Mouse (Mus musculus) megakaryocyte, embryonic 14.5 days (primary cell): Measurements from ENCODE around the gene Pax7. TPM values are rescaled to one million over a fixed set of nuclear protein-coding genes. Genes with fewer than 3 reads are reported as not detected.

Source experiments
- H3K27me3 ChIP-seq: replicated peaks from 2 replicates; pipeline ENCODE3; 2012; ENCODE audit warnings: inconsistent platforms
- H3K36me3 ChIP-seq: replicated peaks from 2 replicates; pipeline ENCODE3; 2012; ENCODE audit warnings: low read length, inconsistent platforms, mixed read lengths
- H3K4me1 ChIP-seq: 2 replicates; pipeline ENCODE4 v1.6.1; 2012; ENCODE audit warnings: inconsistent platforms
- H3K4me3 ChIP-seq: replicated peaks from 2 replicates; pipeline ENCODE3; 2012; ENCODE audit warnings: moderate library complexity, mild to moderate bottlenecking, inconsistent platforms
- H3K9me3 ChIP-seq: 2 replicates; pipeline ENCODE4 v1.6.1; 2012; ENCODE audit warnings: inconsistent platforms
- FLI1 ChIP-seq: IDR thresholded peaks from 2 replicates; pipeline ENCODE4 v1.6.1; 2012; ENCODE audit warnings: low read length, inconsistent platforms, mixed read lengths
- GATA1 ChIP-seq: IDR thresholded peaks from 3 replicates; pipeline ENCODE4 v1.6.1; 2012; ENCODE audit warnings: mixed read lengths, low read length, inconsistent platforms, borderline replicate concordance
- polyA plus RNA-seq: library from polyadenylated mRNA; stranded (reverse); fragments of >175 nt; gene quantifications from 2 replicates; pipeline ENCODE4 v1.2.3, GENCODE M21; 2012; ENCODE audit warnings: low replicate concordance; ENCODE audit not compliant: insufficient read depth

The Pax7 gene
- polyA plus RNA-seq, 1 experiment, result not detected

DNA sequence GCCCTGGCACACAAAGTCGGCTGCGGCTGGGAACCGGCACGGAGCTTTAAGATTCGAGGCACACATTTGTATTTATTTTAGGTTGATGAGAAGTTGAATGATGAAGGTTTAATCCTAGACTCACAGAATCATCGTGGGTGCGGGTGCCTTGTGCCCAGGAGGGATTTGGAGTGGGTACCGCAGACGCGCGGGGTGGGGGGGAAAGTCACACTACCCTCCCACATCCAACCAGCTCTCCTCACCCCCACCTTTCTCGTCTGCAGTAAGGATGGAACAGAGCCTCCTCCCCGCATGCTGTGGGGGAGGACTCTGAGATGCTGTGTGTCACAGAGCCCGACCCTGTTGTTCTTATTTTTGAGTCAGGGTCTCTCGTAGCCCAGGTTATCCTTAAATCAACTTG, 18.1 kb upstream of the Pax7 start:
- no peak for TF ChIP-seq GATA1
- TF ChIP-seq FLI1, result no peak
- Histone ChIP-seq H3K4me1 (no peaks in the 10 kb centered on the region), H3K4me3 (no peak overlapping the region), H3K27me3 (peaks cover 81% of the 10 kb centered on the region), H3K36me3 (no peaks in the 10 kb centered on the region), H3K9me3 (no peaks in the 10 kb centered on the region)

GRCm38 (mm10) chr4:139850547-139851170, 17.3 kb upstream of the Pax7 start:
- H3K9me3 ChIP-seq, result no peaks in the 10 kb centered on the region
- H3K4me1 ChIP-seq, result no peaks in the 10 kb centered on the region
- H3K4me3 ChIP-seq, result no peak overlapping the region
- H3K27me3 ChIP-seq, result peaks cover 80% of the 10 kb centered on the region
- H3K36me3 ChIP-seq, result no peaks in the 10 kb centered on the region
- TF ChIP-seq GATA1 (no peak), FLI1 (no peak)

GRCm38 (mm10) chr4:139843456-139843855, 10.1 kb upstream of the Pax7 start:
- H3K27me3 ChIP-seq, result peaks cover 73% of the 10 kb centered on the region
- H3K4me3 ChIP-seq, result no peak overlapping the region
- 0 out of 2 replicates have a peak, but pooled peaks cover 5% of the 10 kb centered on the region for H3K9me3 ChIP-seq
- H3K4me1 ChIP-seq, result no peaks in the 10 kb centered on the region
- TF ChIP-seq FLI1 (no peak), GATA1 (no peak)
- no peaks in the 10 kb centered on the region for H3K36me3 ChIP-seq

- Histone ChIP-seq H3K36me3 (no peaks in the 10 kb centered on the region), H3K4me3 (no peak overlapping the region), H3K27me3 (peaks cover 74% of the 10 kb centered on the region), H3K4me1 (no peaks in the 10 kb centered on the region), H3K9me3 (0 out of 2 replicates have a peak, but pooled peaks cover 5% of the 10 kb centered on the region)
- TF ChIP-seq FLI1, result no peak
- TF ChIP-seq GATA1, result no peak
These were observed 9.6 kb upstream of the Pax7 start for GRCm38 (mm10) chr4:139842919-139843318.

GRCm38 (mm10) chr4:139840939-139841500, 7.7 kb upstream of the Pax7 start:
- Histone ChIP-seq H3K4me1 (no peaks in the 10 kb centered on the region), H3K36me3 (no peaks in the 10 kb centered on the region), H3K9me3 (0 out of 2 replicates have a peak, but pooled peaks cover 5% of the 10 kb centered on the region), H3K4me3 (no peak overlapping the region), H3K27me3 (peaks cover 86% of the 10 kb centered on the region)
- no peak for TF ChIP-seq FLI1
- no peak for TF ChIP-seq GATA1

DNA sequence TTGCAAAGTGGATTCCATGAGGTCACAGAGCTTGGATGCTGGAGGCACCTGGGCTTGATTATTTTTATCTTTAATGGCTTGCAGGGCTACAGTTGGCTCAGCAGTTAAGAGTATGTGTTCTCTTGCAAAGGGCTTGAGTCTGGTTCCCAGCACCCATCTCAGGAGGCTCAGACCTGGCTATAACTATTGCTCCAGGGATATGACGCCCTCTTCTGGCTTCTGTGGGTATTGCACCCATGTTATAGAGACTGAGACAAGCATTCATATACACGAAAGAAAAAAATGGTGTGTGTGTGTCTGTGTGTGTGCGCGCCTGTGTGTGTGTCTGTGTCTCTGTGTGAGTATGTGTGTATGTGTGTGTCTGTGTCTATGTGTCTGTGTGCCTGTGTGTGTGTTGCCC, 7.1 kb upstream of the Pax7 start:
- no peaks in the 10 kb centered on the region for H3K4me1 ChIP-seq
- TF ChIP-seq FLI1 (no peak), GATA1 (no peak)
- H3K36me3 ChIP-seq, result no peaks in the 10 kb centered on the region
- 0 out of 2 replicates have a peak, but pooled peaks cover 5% of the 10 kb centered on the region for H3K9me3 ChIP-seq
- H3K4me3 ChIP-seq, result no peak overlapping the region
- H3K27me3 ChIP-seq, result peaks cover 87% of the 10 kb centered on the region

DNA sequence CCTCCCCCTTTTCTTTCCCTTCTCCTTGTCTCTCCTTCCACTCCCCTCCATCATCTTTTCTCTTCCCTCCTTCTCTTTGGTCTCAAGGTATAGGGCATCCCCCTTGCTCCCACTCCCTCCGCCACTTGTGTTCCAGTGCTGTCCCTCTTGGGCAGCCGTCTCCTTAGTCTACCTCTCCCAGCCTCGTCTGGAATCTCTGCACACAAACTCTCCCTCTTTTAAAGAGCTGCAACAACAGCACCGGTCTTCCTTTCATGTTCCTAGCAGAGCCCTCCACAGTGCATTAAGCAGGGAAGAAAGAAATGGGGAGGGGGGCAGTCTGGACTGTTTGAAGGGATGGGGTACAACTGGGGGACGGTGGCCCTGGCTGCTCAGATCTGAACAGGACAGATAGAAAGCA, 3.4 kb upstream of the Pax7 start:
- no peak overlapping the region for H3K4me3 ChIP-seq
- 0 out of 2 replicates have a peak, but pooled peaks cover 5% of the 10 kb centered on the region for H3K9me3 ChIP-seq
- no peak for TF ChIP-seq GATA1
- TF ChIP-seq FLI1, result no peak
- no peaks in the 10 kb centered on the region for H3K4me1 ChIP-seq
- H3K27me3 ChIP-seq, result peaks cover 95% of the 10 kb centered on the region
- no peaks in the 10 kb centered on the region for H3K36me3 ChIP-seq

DNA sequence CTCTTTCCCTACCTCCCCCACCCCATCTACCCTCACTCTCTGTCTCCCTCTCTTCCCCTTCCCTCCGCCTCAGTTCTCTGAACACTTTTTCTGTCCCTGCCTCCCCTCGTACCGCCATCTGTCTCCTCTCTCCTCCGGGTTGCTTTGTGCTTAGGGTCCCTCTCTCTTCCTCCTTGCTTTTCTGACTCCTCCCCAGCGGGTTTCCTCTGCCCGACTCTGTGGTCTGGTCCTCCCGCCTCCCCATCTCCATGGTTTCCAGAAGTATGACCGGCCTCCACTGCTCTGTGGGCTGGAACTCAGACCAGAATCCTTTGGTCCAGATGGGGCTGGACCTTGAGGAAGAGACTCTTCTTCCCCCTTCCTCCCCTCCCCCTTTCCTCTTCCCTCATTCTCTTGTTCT, 2.9 kb upstream of the Pax7 start:
- H3K9me3 ChIP-seq, result 0 out of 2 replicates have a peak, but pooled peaks cover 5% of the 10 kb centered on the region
- no peaks in the 10 kb centered on the region for H3K4me1 ChIP-seq
- no peaks in the 10 kb centered on the region for H3K36me3 ChIP-seq
- no peak overlapping the region for H3K4me3 ChIP-seq
- TF ChIP-seq FLI1, result no peak
- TF ChIP-seq GATA1, result no peak
- H3K27me3 ChIP-seq, result peaks cover 96% of the 10 kb centered on the region

- Histone ChIP-seq H3K27me3 (peaks cover 98% of the 10 kb centered on the region), H3K4me1 (no peaks in the 10 kb centered on the region), H3K9me3 (no peaks in the 10 kb centered on the region), H3K4me3 (no peak overlapping the region), H3K36me3 (no peaks in the 10 kb centered on the region)
- TF ChIP-seq GATA1 (no peak), FLI1 (no peak)
These were observed 581 bp upstream of the Pax7 start for GRCm38 (mm10) chr4:139833817-139834401.
